Mouse (Mus musculus): ENCODE data around the gene Olfr1214. TPM values are rescaled to one million over a fixed set of nuclear protein-coding genes. Genes with fewer than 3 reads are reported as not detected.
"Not testable (repeated sequence)": the region's sequence is repeated elsewhere in the genome, so short reads cannot be mapped to it uniquely, and the experiment has no call there.

Olfr1214 gene
- not detected for total RNA-seq (2021)
- long read RNA-seq, experiment 1: 0 reads
- long read RNA-seq, experiment 2: 0 reads

GRCm38 (mm10) chr2:88992553-88992952, at the start of gene Olfr1214:
Gene Olfr1214 (minus strand): TSS chr2:88992653.
- DNase-seq: no peak
- intact Hi-C loops (cut with DNase I; ENCODE audit: low total_unique reads): no loop called here

GRCm38 (mm10) chr2:89031965-89032364, 39.5 kb upstream of the Olfr1214 start, which contains the start of gene Olfr1217:
Gene Olfr1217 (minus strand): TSS chr2:89032065.
- intact Hi-C loops (cut with DNase I; ENCODE audit: low total_unique reads): no loop called here
- DNase-seq: no peak

- intact Hi-C loops (cut with DNase I; ENCODE audit: low total_unique reads); DNase-seq: not testable (repeated sequence)
Observed at GRCm38 (mm10) chr2:89021436-89021835, 29.0 kb upstream of the Olfr1214 start.

GRCm38 (mm10) chr2:89018240-89018639, 25.8 kb upstream of the Olfr1214 start, which contains the start of gene Olfr1216:
Gene Olfr1216 (minus strand): TSS chr2:89018340.
- intact Hi-C loops (cut with DNase I; ENCODE audit: low total_unique reads): no loop called here
- no peak for DNase-seq

GRCm38 (mm10) chr2:89006873-89007272, 14.4 kb upstream of the Olfr1214 start, which contains the start of gene Olfr1215:
Gene Olfr1215 (minus strand): TSS chr2:89006973.
- intact Hi-C loops (cut with DNase I; ENCODE audit: low total_unique reads): no loop called here
- DNase-seq: no peak

GRCm38 (mm10) chr2:88980181-88980580, 12.3 kb downstream of the Olfr1214 start, which contains the start of gene Gm13762:
Gene Gm13762 (minus strand): TSS chr2:88980281.
- DNase-seq: no peak
- intact Hi-C loops (cut with DNase I; ENCODE audit: low total_unique reads): no loop called here

GRCm38 (mm10) chr2:88953669-88954068, 38.8 kb downstream of the Olfr1214 start, which contains the start of gene Olfr1212:
Gene Olfr1212 (plus strand): TSS chr2:88953969.
- intact Hi-C loops (cut with DNase I; ENCODE audit: low total_unique reads): no loop called here
- DNase-seq: no peak

GRCm38 (mm10) chr2:88938011-88938410, 54.4 kb downstream of the Olfr1214 start, which contains the start of gene Olfr1211:
Gene Olfr1211 (minus strand): TSS chr2:88938111.
- intact Hi-C loops (cut with DNase I; ENCODE audit: low total_unique reads): no loop called here
- DNase-seq: no peak

Other genes starting within 250 kb of the Olfr1214 start
- not detected for gene Olfr1198, start 241.3 kb downstream of the Olfr1214 start, total RNA-seq (2021)
- gene Olfr1199, start 232.2 kb downstream of the Olfr1214 start, total RNA-seq (2021): not detected
- not detected for gene Olfr1200, start 222.2 kb downstream of the Olfr1214 start, total RNA-seq (2021)
- not detected for gene Olfr1201, start 199.6 kb downstream of the Olfr1214 start, total RNA-seq (2021)
- not detected for gene Olfr1202, start 178.2 kb downstream of the Olfr1214 start, total RNA-seq (2021)
- not detected for gene Olfr1205, start 162.9 kb downstream of the Olfr1214 start, total RNA-seq (2021)
- not detected for gene Olfr1204, start 143.4 kb downstream of the Olfr1214 start, total RNA-seq (2021)
- gene Olfr1206, start 129.4 kb downstream of the Olfr1214 start, total RNA-seq (2021): not detected
- gene Olfr1208, start 90.3 kb downstream of the Olfr1214 start, total RNA-seq (2021): not detected
- gene Olfr1209, start 77.5 kb downstream of the Olfr1214 start, total RNA-seq (2021): not detected
- gene Olfr1211, start 54.5 kb downstream of the Olfr1214 start, total RNA-seq (2021): not detected
- not detected for gene Olfr1212, start 38.7 kb downstream of the Olfr1214 start, total RNA-seq (2021)
- gene Gm13762, start 12.4 kb downstream of the Olfr1214 start, total RNA-seq (2021): not detected
- gene Olfr1215, start 14.3 kb upstream of the Olfr1214 start, total RNA-seq (2021): not detected
- gene Olfr1216, start 25.7 kb upstream of the Olfr1214 start, total RNA-seq (2021): not detected
- not detected for gene Olfr1217, start 39.4 kb upstream of the Olfr1214 start, total RNA-seq (2021)
- gene Olfr1218, start 68.5 kb upstream of the Olfr1214 start, total RNA-seq (2021): not detected
- not detected for gene Olfr1219, start 90.9 kb upstream of the Olfr1214 start, total RNA-seq (2021)
- gene Olfr1220, start 114.2 kb upstream of the Olfr1214 start, total RNA-seq (2021): not detected
- gene Olfr1221, start 124.6 kb upstream of the Olfr1214 start, total RNA-seq (2021): not detected
- not detected for gene Olfr1222, start 140.4 kb upstream of the Olfr1214 start, total RNA-seq (2021)
- gene Olfr1223, start 158.9 kb upstream of the Olfr1214 start, total RNA-seq (2021): not detected
- not detected for gene Olfr1224-ps1, start 171.4 kb upstream of the Olfr1214 start, total RNA-seq (2021)
- not detected for gene Olfr1225, start 182.0 kb upstream of the Olfr1214 start, total RNA-seq (2021)
- not detected for gene Olfr1226, start 207.4 kb upstream of the Olfr1214 start, total RNA-seq (2021)

Data from gastrocnemius, postnatal 14 days (tissue).